Mouse (Mus musculus) layer of hippocampus, postnatal 25 days (tissue): ENCODE measurements at regions not wholly inside any gene's neighbourhood (a gene's known extent, or its start where the extent isn't known, plus 50 kb on each side); places are given as distances from the start of the nearest gene placed in this dataset.

Experiments used
- DNase-seq, 2 experiments: peaks; one replicate each; pipeline ENCODE4 v3.0.0; 2022; ENCODE audit warnings: mixed read lengths in 2 of 2, low spot score in 1 of 2; ENCODE audit errors: extremely low spot score in 1 of 2

DNA sequence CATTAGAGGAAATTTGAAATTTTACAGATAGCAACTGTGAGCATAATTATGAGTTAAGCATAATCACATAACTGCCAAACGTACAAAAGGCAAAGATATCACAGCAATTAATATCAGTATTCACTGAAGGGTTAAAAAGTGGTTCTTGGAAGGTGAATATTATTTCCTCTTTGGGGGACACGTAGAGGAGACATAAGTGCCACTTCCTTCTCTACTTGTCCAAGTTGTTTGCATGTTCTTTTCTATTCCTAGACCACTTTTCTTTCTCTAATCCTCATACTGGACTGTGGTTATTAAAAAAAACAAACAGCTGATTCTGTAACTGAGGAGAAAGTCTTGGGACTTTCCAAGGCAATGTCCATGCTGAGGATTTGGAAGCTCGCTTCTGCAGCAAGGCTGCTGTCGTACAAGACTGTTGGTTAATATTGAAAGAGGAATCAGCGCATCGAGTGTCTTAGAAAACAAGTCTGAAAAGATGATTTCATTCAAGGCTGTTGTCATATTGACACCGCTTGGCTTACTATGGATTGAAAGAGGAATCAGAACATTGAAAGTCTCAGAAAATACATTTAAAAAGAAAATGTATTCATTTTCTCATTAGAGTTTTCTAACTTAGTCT lies 61.7 kb upstream of the Tent5a start:
- no peak for DNase-seq

DNA sequence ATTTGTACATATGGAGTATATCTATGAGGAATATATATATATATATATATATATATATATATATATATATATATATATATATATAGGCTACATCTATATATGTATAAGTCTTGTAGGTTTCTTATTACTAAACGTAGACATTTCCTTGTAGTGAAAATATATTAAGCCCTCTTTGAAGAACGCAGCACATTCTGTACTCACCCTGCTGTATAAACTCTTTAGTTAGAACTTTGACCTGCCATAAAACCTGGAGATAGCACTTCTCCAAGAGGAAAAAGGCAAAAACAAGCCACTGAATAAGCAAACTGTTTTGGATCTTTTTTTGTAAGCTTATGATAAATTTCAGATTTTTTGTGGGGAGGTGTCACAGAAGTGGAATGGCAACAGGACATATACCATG lies 55.3 kb upstream of the Tent5a start:
- DNase-seq: no peak

DNA sequence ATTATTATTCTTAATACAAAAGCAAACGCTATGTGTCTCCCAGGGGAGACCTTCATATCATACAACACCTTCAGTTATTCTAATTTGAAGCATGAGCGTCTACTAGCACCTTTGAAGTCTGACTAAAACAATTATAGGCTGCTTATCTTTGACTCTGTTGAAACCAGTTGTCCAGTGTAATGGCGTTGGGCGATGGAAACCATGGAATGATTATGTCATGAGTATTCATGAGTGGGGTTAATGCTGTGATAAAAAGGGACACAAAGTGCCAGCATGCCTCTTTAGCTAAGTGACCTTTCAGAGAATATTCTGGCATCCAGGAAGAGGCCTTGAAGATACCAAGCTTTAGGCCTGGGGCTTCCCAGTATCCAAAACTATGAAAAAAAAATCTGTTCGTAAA lies 53.6 kb upstream of the Tent5a start:
- DNase-seq: no peak

DNA sequence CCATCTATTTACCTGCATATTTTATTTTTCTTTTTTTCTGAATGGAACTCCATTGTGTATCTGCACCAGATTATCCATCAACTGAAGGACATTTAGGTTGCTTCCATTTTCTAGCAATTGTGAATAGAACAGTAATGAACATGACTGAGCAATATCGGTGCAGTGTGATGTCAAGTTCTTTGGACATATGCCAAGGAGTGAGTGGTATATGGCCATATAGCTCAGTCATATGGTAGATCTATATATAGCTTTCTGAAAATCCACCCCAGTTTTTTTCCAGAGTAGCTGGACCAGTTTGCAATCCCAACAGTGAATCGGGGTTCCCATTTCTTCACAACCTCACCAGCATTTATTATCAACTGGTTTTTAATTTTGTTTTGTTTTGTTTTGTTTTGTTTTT lies 52.0 kb upstream of the Tent5a start:
- DNase-seq: no peak
